Mouse (Mus musculus) ES-CJ7 (cell line): ENCODE measurements around the gene Ercc6l2.

ENCODE experiments used
- DNase-seq: peaks from one replicate; pipeline ENCODE4 v3.0.0; 2011; ENCODE audit warnings: low read depth, low spot score

Gene Ercc6l2

GRCm38 (mm10) chr13:63929917-63930515, 115.0 kb downstream of the Ercc6l2 start:
- no peak for DNase-seq

- DNase-seq: no peak
These were observed 115.5 kb downstream of the Ercc6l2 start for GRCm38 (mm10) chr13:63930525-63930924.

- DNase-seq: no peak
These were observed 121.3 kb downstream of the Ercc6l2 start for GRCm38 (mm10) chr13:63936369-63936768.

DNA sequence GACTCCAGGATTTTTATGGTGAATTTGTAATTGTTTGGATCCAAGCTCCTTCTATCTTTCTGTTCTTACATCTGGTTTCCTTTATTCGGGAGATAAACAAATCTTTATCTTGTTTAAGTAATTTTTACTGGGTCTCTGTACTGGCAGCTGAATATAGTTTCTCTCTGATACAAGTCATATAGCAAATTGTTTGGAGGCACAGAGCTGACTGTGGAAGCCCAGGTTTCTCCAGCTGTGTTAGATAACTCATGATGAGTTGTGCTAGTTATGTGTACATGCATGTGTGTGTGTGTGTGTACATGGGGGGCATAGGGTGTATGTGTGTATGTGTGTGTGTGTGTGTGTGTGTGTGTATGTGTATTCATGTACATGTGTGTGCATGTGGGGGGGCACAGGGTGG, 125.2 kb downstream of the Ercc6l2 start:
- no peak for DNase-seq

GRCm38 (mm10) chr13:63941170-63941569, 126.1 kb downstream of the Ercc6l2 start:
- no peak for DNase-seq

- DNase-seq: no peak
These were observed 128.6 kb downstream of the Ercc6l2 start for GRCm38 (mm10) chr13:63943605-63944004.

- DNase-seq: no peak
These were observed 129.4 kb downstream of the Ercc6l2 start for GRCm38 (mm10) chr13:63944344-63945021.
